Mouse (Mus musculus): ENCODE measurements at regions not wholly inside any gene's neighbourhood (a gene's known extent, or its start where the extent isn't known, plus 50 kb on each side); places are given as distances from the start of the nearest gene placed in this dataset.

- no peak for TF ChIP-seq POLR2A (IDR thresholded peaks at IDR 0.05; ENCODE audit: borderline replicate concordance, low read depth, low read length)
- no peak for TF ChIP-seq CTCF (IDR thresholded peaks at IDR 0.05; ENCODE audit: low read depth, low read length)
These were observed 2522.3 kb upstream of the 5930422O12Rik start for GRCm38 (mm10) chr8:30906044-30906695.
